Mouse (Mus musculus): ENCODE data around the gene Morn4.

Gene Morn4

DNA sequence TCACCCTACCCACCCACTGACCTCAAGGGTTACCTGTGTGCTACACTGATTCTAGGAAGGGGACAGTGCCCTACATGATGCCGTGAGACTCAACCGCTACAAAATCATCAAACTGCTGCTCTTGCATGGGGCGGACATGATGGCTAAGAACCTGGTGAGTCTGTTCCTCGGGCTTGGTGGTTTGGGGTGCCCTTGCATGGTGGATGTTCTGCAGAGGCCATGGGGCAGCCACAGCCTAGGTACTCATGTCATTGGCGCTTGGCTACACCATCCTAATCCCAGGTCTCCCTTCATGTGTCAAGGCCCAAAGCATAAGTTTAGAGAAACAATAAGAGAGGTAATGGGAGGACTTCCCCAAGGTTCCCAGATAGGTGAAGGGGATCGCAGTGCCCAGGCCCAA, 42.2 kb downstream of the Morn4 start:
- no peak for DNase-seq (ENCODE audit: low spot score in 2 of 2)

DNA sequence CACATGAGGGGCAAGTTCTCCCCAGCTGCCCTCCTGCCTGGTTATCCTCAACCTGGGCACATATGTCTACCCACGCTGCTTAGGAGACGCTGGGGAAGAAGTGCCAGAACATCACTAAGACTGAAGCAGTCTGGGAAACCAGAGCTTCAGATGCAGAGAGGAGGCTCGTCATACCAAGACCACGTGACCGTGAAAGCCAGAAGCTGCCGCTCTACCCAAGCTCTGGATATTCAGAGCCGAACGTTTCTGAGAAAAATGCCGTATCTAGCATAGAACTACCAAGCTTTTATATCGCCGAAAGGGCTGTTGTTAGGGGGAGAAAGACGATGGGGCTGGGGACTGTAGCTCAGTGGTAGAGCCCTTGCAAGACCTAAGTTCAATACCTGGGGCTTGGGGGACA, 47.8 kb downstream of the Morn4 start:
- no peak for DNase-seq (ENCODE audit: low spot score in 2 of 2)

DNA sequence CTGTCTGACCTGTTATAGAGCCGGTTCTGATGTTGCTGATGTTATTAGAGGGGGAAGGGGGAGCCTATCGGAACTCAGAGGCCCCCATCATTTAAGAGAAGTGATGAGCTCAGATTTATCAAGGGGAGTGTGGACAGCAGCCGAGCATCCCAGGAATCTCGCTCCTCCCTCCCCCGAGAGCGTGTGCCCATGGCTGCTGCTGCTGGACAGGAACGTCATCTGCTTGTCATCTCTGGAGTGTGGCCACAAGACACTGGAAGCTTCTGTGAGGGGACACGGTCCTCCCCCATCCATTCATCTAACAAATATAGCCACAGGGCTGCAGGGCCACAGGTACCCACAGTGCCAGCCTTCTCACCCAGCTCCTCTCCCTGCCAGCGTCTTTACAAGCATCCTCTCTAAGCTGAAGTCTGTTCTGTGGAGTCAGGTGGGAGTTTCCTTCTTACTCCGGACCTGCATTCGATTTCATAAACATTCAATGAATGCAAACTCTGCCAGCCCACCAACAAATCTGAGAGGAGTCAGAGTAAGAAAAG, 48.9 kb downstream of the Morn4 start:
- DNase-seq (ENCODE audit: low spot score in 2 of 2): no peak

DNA sequence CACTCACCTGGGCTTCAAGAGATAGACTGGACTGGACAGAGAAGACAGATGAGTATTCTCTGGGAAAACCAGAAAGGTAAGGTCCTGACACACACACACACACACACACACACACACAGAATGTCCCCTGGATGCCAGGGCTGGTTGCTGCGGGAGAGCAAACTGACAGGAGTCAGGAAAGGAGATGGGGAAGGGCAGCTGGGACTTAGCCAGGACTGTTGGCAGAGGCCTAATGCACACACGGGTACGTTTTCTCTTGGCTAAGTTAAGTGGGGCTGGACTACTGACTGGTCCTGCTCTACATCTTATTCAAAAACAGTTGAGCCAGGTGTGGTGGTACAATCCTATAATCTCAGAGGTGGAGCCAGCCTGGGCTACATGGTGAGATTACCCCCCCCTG, 49.8 kb downstream of the Morn4 start:
- no peak for DNase-seq (ENCODE audit: low spot score in 2 of 2)

DNA sequence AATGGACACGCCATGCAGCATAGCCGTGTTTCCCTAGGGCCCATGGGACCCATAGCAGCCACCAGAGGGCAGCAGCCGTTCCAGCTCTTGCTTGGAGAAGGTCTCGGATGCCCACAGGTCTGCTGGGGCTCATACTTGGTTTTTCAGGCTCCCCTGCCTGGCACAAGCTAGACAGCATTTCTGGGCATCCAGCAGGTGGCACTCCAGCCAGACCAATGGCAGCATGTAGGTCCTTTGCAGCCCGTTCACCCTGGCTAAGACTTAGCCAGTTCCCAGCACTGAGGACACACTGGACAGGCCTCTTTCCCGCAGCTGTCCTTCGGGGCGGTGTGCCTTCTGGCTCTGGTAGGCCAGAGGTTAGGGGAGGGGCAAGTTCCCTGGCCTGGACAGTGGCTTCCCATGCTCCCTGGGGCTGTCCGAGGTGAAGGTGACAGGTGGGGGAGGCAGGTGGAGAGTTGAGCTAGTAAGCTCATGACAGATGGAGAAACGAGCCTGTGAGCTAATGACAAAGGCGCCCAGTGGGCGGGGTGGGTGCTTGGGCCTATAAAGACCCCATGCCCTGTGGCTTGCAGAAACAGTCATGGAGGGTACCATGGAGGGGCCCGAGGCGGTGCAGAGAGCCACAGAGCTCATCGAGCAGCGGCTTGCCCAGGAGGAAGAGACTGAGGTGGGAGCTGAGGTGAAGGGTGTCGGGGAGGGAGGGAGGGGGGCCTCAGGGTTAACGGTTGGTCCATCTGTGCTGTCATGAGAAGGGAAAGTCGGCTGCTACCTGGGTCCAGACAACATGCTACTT, 50.5 kb downstream of the Morn4 start, which contains the start of gene Ankrd2:
Ankrd2 (plus strand) TSS at position 545 of the 793 bp plus-strand sequence.
- peak; percentile 73 to 76 for DNase-seq (ENCODE audit: low spot score in 2 of 2)

DNA sequence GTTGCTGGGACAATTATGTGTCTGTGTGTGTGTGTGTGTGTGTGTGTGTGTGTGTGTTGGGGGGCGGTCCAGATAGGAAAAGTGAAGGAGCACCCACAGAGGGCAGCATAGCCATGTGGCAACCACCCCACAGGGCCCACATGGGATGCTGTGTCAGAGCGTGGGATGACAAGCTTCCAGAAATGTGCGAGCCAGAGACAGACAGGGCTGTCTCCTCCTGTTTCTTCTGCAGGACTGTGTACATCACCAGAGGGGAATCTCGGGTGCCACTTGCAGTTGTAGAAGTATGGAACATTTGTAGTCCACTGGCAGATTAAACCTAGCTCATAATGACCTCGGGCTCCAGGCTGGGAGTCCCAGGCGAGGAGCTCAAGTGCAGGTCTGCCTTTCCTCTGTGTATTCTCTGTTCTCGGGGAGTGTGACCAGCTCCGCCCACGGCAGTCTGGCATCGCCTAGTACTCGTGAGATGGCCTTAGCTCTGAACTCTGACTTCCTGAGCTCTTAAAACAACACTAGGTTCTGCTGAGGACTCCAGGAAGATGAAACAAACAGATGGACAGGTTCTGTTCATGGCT, 51.2 kb downstream of the Morn4 start:
- no peak for DNase-seq (ENCODE audit: low spot score in 2 of 2)

DNA sequence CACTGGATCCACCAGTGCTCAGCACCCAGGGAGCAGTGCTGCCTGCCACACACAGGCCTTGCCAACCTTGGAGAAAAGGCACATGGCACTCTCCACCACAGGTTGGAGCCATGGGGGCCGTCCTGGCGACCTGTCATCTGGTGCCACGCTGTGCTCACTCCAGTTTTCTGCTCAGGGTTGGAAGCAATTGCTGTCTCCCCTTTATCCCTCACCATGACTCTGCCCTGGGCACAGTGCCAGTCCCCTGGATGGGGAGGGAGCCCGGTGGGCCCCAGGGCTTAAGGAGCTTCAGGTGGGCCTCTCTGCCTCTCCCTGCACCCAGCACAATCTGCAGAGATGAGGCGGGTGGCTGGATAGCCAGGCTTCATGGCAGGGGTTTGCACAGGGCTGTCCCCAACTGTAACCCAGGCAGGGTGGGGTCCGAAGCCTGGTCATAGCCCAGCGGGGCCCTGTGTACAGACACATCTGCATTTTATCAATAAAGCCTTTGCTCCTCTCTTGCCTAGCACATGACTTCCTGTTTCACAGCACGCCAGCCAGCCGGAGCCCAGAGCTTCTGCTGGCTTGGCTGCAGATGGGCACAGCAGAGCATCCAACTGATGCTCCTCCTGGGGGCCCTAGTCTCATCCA, 51.9 kb downstream of the Morn4 start:
- no peak for DNase-seq (ENCODE audit: low spot score in 2 of 2)

DNA sequence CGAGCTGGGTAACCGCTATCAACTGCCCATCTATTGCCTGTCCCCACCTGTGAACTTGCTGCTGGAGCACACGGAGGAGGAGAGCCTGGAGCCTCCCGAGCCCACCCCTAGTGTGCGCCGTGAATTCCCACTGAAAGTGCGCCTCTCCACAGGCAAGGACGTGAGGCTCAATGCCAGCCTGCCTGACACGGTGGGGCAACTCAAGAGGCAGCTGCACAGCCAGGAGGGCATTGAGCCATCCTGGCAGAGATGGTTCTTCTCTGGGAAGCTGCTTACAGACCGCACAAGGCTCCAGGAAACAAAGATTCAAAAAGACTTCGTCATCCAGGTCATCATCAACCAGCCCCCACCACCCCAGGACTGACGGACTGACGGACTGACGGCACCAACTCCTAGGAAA, 52.5 kb downstream of the Morn4 start:
- DNase-seq (ENCODE audit: low spot score in 2 of 2): no peak

DNA sequence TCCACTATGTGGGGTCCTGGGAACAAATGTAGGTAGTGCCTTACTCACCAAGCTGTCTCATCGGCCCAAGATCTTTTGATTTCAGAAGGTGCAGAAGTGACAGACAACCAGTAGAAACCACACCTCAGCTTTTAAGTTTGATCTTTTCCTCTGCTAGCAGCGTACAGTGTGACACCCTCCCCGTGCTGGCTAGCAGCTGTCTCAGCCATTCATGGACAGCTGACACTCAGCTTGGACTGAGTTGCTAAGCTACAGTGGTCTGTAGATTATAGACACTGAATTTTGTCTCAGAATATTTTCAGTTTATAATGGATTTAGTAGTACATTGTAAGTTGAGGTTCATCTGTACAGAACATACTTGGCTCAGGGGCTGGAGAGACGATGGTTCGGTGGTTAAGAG, 55.0 kb downstream of the Morn4 start:
- DNase-seq (ENCODE audit: low spot score in 2 of 2): no peak

DNA sequence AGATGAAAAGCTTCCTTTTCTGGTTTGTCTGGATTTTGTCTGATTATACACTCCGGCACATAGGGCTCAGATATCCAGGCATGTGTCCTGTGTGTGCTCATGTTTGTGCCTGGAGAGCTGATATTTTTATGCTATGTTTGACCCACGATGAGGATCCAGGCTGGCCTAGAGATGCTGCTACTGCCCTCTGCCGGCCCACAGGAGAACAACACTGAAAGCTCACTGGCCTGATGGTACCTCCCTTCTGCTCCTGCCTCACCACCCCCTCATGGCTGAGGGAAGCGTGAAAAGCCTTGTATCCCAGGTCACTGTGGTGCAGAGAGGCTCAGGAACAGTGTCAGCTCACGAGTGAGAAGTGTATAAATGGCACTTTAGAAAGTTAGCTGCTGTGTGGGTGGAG, 60.0 kb downstream of the Morn4 start:
- peak; percentile 48 to 78 for DNase-seq (ENCODE audit: low spot score in 2 of 2)
